Mouse (Mus musculus): Measurements from ENCODE around the gene Vps33a. TPM values are rescaled to one million over a fixed set of nuclear protein-coding genes. Genes with fewer than 3 reads are reported as not detected.

Vps33a gene
- total RNA-seq (2021): 100 to 1,000 TPM in 1 of 2 experiments, 10 to 100 TPM in 1; 99.5 to 101 TPM
- long read RNA-seq, experiment 1, full-length matches to known transcripts: 130 of 147 reads
- long read RNA-seq, experiment 1, partial matches to known transcripts: 8 of 147 reads
- long read RNA-seq, experiment 1, other reads (novel, unspliced or antisense): 9 of 147 reads
- long read RNA-seq, experiment 2, full-length matches to known transcripts: 81 of 100 reads
- long read RNA-seq, experiment 2, partial matches to known transcripts: 8 of 100 reads
- long read RNA-seq, experiment 2, other reads (novel, unspliced or antisense): 11 of 100 reads

DNA sequence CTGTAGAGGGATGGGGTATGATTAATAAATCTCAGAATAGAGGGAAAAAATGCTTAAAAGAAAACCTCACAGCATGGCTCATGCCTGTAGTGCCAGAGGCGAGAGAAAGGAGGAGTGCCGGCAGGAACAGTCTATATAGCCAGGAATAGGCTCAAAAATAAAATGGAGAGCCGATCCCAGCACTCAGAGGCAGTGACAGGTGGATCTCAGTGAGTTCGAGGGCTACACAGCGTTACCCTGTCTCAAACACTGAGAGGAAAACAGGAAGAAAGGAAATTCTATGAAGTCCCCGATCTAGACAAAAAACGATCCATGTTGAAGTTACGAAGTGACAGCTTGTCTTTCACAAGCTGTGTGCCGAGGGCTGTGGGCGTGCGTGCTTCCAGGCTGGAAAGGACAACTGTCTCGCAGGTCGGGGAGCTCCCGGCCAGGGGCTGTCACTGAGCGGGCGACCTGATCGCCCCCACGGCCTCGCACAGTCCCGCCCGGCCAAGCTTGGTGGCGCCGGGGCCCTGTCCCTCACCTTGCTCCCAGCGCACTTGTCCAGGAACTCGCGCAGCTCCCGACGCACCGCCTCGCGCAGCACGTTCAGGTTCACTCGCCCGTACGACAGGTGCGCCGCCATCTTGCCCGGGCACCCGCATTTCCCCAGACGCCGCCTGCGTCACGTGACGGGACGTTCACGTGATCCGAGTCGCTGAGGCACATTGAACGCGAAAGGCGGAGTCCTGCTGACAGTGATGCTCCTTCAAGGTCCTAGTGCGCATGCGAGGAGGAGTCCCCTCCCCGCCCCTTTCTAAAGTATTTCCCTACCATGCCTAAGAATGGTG, at the start of gene Vps33a:
Vps33a (minus strand) TSS at position 682 of the 830 bp plus-strand sequence.
- peak; percentile 97 to 98 for DNase-seq (ENCODE audit: low spot score in 2 of 2)

DNA sequence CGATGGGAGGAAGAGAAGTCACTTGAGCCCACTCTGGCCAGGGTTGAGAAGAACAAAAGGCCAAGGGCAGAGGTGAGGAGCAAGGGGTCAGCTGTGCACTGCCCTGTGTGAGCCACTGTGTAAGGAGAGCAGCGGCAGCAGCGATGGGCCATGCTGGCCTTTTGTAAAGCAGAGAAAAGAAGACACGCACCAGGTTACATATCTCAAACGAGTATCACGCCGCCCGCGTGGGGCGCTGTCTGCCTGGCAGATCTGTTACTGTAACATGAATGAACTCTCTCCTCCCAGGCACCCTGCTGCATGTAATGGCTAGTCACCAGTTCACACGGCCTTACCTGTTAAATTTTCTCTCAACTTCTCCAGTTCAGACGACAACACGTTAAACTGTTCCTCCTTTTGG, 49.6 kb upstream of the Vps33a start:
- no peak for DNase-seq (ENCODE audit: low spot score in 2 of 2)

- peak in 1 of 2 experiments; percentile 31 for DNase-seq (ENCODE audit: low spot score in 2 of 2)
Observed at GRCm38 (mm10) chr5:123618558-123618957, 45.7 kb upstream of the Vps33a start.

DNA sequence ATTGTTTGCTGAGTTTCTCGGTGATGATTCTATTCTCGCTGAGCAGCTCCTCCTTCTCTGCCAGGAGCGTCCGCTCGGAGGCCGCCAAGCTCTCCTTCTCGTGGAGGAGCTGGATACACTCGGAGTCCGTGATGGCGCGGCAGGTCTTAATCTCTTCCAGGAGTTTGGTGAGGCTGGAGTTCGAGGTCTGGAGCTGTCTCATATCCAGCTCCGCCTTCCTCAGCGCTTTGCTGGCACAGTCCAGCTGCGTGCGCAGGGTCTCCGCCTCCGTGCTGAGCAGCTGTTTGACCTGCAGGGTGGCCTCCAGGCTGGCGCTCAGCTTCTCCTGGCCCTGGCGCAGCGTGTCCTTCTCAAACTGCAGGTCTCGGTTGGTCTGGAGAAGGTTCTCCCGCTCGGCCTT, 41.4 kb upstream of the Vps33a start:
- DNase-seq (ENCODE audit: low spot score in 2 of 2): no peak

- DNase-seq (ENCODE audit: low spot score in 2 of 2): peak; percentile 91 to 93
Observed at GRCm38 (mm10) chr5:123609843-123610242, 37.0 kb upstream of the Vps33a start.

GRCm38 (mm10) chr5:123609416-123609815, 36.6 kb upstream of the Vps33a start:
- no peak for DNase-seq (ENCODE audit: low spot score in 2 of 2)

GRCm38 (mm10) chr5:123607211-123607669, 34.4 kb upstream of the Vps33a start:
- DNase-seq (ENCODE audit: low spot score in 2 of 2): no peak

DNA sequence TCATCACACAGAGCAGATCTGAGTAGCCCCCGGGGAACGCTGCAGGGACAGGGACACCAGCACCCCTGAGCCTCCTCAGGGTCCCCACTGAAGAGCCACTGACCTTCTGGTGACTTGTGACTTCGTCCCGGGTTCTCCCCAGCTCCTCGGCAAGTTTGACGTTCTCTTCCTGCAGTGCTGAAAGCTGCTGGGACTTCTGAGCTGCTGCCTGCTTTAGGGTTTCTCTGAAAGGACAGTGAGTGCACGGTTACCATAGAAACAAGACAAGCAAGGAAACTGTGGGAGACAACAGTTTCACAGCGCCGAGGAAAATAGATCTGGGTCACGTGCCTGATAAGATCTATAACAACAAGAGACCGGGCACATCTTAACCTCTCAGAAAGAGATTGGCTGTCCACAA, 30.7 kb upstream of the Vps33a start:
- DNase-seq (ENCODE audit: low spot score in 2 of 2): peak; percentile 37 to 61

DNA sequence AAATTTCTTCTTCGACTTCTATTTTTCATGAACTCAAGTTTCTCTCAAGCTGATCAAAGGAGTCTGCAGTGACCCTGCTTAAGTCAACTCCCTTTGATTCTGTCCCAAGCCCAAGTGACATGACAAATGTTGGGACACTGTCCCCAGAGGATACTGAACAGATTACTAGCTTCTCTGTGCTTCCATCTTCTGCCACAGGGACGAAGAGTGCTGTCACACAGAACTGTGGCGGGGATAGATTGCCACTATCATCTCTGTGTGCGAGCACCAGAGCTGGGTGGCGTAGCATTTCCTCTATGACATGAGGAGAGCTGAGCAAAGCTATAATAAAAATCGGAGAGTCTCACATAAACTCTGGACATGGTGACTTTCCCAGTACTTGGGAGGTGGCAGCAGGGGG, 29.3 kb upstream of the Vps33a start:
- no peak for DNase-seq (ENCODE audit: low spot score in 2 of 2)

- no peak for DNase-seq (ENCODE audit: low spot score in 2 of 2)
Observed at GRCm38 (mm10) chr5:123599319-123599718, 26.5 kb upstream of the Vps33a start.

DNA sequence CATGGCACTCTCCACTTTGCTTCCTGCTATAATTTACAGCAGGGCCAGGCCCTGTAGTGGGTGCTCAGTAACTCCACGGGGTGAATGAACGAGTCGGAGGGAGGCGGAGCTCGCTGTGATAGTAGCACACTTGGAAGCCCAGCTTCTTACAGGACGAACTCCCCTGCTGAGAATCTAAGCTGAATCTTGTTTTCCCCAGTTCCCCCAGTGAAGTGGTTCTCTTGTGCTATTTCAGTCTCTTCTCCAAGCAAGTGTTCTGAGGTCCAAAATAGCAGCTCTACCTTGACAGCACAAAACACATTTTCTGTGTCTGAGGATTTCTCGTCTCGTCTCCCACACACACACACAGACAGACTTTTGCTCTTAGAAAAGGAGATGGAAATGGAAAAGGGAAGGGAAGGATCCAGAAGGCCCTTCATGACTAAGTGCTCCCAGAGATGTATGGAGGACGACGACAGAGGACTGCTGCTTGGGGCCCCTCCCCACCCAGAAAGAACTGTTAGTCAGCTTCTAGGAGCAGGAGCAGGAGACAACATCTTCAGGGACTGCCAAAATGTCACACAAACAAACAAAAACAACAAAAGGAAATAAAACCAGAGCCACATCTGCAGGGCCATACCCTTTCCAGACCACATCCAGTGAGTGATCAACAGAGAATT, 20.9 kb upstream of the Vps33a start:
- peak; percentile 39 to 46 for DNase-seq (ENCODE audit: low spot score in 2 of 2)

DNA sequence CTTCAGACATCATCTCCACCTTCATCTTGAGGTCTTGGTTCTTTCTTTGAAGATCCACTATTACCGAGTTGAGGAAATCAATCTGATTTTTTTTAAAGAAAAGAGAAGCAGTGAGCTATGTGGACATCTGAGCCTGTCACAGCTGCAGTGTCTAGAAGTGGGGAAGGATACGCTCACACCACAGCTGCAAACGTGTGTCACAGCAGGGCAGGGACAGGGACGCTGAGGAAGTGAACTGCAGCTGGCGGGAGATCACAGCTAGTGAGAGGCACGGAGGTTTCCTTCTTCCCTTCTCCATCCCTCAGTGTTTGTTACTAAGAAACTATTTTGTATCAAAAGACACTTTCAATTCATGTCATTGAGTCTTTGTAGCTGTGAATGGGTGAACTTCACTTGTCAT, 7.2 kb upstream of the Vps33a start:
- DNase-seq (ENCODE audit: low spot score in 2 of 2): no peak

DNA sequence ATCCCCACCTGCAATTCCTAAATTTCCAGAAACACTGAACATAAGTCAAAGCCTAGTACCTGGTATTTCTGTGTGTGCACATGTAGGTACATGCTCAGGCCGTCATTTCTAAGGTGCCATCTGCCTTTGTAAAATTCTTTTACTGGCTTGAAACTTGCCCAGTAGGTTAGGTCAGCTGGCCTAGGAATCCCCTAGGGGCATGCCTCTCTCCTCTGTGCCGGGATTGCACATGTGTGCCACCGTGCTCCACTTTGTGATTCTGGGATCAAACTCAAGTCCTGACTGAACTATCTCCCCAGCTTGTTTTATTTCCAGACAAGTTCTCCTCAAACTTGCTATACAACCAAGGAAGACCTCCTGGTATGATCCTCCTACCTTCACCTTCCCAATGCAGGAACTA, 3.9 kb upstream of the Vps33a start:
- DNase-seq (ENCODE audit: low spot score in 2 of 2): no peak

DNA sequence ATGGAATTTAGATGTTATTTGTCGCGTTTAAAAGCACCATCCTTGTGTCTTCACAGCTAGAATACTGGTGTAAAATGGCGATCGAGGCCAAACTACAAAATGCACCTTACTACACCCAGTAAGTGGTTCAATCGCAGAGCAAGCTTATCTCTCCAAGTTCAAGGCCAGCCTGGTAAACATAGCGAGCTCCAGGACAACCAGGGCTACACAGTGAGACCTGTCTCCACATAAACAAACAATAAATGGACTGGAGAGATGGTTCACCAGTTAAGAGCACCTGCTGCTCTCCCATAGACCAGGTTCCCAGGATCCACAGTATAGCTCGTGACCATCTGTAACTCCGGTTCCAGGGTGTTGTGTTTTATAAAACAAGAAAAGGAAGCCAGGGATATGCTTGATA, 524 bp upstream of the Vps33a start:
- no peak for DNase-seq (ENCODE audit: low spot score in 2 of 2)

DNA sequence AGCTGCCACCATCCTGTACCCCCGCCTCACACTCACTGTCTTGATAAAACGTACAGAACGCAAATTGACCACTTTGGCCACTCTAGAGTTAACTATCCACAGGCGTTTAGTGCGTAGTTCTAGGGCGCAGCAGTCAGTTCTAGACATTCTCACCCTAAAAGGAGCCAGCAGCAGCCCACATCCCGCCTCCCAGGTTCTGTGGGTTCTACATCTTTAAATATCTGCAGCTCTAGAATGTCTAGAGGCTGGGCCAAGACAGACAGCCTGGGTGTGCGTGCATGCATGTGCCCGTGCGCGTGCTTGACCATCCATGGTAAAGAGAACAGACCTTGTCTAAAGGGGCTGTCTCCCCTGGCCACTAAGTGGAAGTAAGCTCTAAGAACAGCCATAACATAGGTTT, 11.7 kb downstream of the Vps33a start:
- peak in 1 of 2 experiments; percentile 50 for DNase-seq (ENCODE audit: low spot score in 2 of 2)

GRCm38 (mm10) chr5:123559588-123559987, 13.2 kb downstream of the Vps33a start:
- DNase-seq (ENCODE audit: low spot score in 2 of 2): peak in 1 of 2 experiments; percentile 42

DNA sequence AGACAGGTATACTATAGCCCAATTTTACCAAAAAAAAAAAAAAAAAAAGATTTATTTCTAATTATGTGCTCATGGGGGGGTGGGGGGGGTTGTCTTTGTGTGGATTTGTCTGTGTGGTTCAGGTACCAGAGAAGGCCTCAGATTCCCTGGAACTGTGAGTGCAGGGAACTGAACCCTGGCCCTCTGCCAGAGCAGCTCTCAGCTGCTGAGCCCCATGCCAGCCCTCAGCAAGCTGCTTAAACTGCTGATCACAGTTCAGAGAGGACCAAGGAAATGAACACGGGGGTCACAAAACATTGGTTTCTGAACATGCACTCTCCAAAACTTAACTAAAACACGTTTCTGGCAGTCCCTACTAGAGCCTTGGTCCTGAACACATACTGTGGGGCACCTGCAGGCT, 16.4 kb downstream of the Vps33a start:
- peak in 1 of 2 experiments; percentile 36 for DNase-seq (ENCODE audit: low spot score in 2 of 2)

DNA sequence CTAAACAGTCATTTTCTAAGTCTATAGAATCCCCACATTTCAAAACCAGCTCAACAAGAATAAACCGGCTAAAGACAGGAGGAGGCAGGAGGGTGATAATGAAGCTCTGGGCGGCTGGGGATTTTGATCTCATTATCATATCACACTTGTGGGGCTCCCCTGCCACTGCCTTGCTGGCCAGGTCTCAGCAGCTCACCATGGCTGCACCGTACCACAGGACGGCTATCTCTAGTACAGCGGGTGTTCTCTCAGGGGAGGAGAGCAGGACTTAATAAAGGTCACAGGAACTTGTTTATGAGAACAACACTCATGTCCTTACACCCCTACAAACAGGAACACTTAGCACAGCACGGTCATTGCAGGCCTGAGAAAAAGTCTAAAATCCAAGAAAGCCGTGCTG, 17.1 kb downstream of the Vps33a start:
- DNase-seq (ENCODE audit: low spot score in 2 of 2): no peak

GRCm38 (mm10) chr5:123533801-123534200, 39.0 kb downstream of the Vps33a start:
- peak in 1 of 2 experiments; percentile 0 for DNase-seq (ENCODE audit: low spot score in 2 of 2)

DNA sequence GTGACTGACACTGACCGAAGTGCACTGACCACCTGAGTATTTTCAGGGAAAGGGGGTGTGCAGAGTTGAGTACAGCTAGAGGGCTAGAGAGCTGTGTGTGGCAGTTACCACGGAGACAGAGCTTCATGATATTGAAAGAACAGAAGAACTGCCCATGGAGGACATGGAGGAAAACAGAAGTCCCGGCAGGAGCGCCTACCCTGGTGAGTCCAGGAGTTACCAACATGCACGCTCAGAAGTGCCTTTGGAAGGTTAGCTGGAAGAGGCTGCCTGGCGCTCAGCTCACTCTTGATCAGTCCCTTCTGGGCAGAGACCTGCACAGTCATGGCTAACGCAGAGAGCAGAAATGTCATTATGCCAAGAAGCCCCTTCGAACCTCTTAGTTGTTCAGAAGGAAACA, 42.8 kb downstream of the Vps33a start:
- no peak for DNase-seq (ENCODE audit: low spot score in 2 of 2)

GRCm38 (mm10) chr5:123528641-123529040, 44.2 kb downstream of the Vps33a start:
- DNase-seq (ENCODE audit: low spot score in 2 of 2): peak in 1 of 2 experiments; percentile 0

All from left cerebral cortex, adult 18-20 months (tissue).